Mouse (Mus musculus) adrenal gland, postnatal 36 days (tissue): Measurements from ENCODE around the gene Eif1ad. TPM values are rescaled to one million over a fixed set of nuclear protein-coding genes. Genes with fewer than 3 reads are reported as not detected.
"Not testable (repeated sequence)": the region's sequence is repeated elsewhere in the genome, so short reads cannot be mapped to it uniquely, and the experiment has no call there.

Source experiments
- DNase-seq, 2 experiments: peaks; one replicate each; pipeline ENCODE4 v3.0.0; 2021; ENCODE audit warnings: mixed read lengths in 1 of 2
- long read RNA-seq, 2 experiments: library from polyadenylated mRNA; stranded (forward); transcript quantifications; one replicate each; pipeline ENCODE4 v2.0.0; 2021; ENCODE audit warnings: borderline sequencing depth in 2 of 2
- total RNA-seq, 2 experiments: library from RNA; stranded (reverse); gene quantifications; 2 replicates each; pipeline ENCODE4 v1.2.3; 2021

Eif1ad gene
- 10 to 100 TPM; 24.4 to 26.1 TPM for total RNA-seq
- long read RNA-seq, experiment 1, transcript Eif1ad-201 (6 exons, 2,556 nt) = major isoform, 40 of 47 reads
- long read RNA-seq, experiment 1, partial matches to known transcripts = 4 of 47 reads
- long read RNA-seq, experiment 1, other reads (novel, unspliced or antisense) = 3 of 47 reads
- long read RNA-seq, experiment 2, transcript Eif1ad-201 (6 exons, 2,556 nt) = major isoform, 15 of 17 reads
- long read RNA-seq, experiment 2, partial matches to known transcripts = 1 of 17 reads
- long read RNA-seq, experiment 2, other reads (novel, unspliced or antisense) = 1 of 17 reads

DNA sequence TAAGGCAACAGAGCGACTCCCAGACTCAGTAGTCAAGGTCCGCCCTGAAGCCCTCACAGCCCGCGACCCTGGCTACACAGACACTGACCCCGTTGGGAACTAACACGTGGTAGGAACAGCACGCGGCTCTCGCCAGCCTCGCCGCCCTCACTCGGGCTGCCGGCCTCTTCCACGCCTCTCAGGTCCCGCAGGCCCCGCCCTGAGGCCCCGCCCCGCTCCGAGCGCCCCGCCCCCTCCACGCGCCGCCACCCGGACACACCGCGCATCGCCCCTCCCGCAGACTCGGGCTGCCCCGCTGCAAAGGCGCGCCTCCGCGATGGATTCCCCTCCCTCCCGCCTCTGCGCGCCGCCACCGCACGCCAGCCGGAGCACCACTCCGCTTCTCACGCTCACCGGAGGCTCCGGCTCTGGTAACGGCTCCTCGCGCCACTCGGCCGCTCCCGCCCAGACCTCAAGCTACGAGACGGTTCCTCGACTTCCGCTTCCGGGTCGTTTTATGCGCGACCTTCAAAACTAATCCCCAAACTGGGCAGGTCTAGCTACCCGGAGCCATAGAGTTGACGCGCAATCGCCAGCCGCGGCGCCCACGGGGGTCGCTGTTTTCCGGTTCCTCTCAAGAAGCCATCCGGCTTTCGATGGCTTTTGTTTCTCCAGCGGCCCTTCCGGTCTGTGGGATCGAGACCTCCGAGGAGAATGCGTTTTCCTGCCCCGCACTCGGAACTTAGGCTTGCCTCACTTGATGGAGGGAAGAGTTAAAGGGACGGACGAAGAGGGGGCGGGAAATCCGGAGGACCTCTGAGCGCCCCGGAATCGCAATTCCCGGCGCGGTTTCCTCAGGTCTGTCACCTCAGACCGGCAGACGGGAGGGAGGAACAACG is at the start of gene Eif1ad:
Gene Eif1ad, plus strand, starts transcription at position 567 of the 878 bp plus-strand sequence.
- peak; percentile 93 for DNase-seq

DNA sequence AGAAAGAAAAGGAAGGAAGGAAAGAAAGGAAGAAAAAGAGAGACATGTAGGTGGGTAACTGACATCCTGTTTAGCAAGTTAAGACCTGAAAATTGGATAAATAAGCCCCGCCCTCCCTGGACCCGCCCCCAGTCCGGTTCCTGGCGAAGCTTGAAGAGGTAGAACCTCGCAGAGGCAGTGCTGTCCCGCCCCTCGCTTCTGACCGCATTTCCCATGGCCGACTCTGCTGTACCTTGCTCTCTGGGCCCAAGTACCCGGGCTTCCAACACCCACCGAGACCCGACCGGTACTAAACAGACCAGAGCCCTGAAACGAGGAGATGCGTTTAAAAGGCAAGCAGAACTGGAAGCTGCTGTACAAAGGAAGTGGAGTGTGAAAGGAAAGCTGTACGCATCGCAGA is 42.7 kb upstream of the Eif1ad start:
- DNase-seq = no peak

DNA sequence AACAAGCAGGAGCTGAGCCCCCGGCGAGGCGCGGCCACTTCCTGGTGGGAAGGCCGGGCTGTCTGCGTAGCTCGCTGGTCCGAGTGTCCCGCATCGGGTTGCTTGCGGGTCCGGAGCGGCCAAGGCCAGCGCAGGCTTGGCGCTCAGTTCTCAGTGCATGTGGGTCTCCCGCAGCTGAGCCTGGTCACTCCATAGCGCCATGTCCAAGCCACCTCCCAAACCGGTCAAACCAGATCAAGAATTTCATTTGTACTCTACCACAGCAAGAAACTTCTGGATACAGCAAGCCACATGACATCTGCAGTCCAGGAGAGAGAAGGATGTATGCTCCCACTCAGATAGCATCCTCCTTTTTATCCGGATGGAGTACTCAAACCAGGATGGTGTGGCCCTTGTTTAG is 38.6 kb upstream of the Eif1ad start:
- no peak for DNase-seq

DNA sequence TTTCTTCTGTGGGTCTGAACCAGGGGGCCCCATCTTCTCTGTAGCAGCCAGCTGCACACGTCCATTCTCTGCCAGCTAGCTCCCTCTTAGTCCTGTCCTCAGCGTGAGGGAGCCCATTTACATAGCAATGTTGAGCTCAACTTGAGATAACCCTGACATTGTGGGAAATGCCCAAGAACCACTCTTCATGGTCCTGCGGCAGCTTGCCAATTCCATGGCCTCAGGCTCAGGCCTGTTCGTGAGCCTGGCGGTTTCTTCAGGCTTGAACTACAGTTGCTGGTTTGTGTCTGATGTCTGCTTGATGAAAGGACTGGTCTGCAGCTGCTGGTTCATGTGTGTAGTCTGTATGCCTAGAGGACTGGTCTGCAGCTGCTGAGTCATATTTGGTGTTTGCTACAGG is 31.8 kb upstream of the Eif1ad start:
- no peak for DNase-seq

DNA sequence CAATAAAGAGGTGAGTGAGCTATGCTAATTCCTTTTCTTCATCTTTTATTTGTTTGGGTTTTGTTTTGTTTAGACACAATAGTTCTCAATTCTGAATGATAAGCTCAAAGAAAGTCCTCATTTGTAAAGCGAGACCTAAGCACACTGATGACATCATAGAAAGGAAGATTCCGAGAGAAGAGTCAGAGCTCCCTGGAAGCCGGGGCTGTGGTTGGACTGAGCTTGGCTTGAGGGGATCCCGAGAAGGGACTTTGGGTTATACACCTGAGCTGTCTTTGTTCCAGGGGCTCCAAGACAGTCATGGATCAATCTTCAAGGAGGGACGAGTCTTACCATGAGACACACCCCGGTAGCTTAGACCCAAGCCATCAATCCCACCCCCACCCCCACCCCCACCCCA is 31.1 kb upstream of the Eif1ad start, which contains the start of gene Catsper1:
Gene Catsper1, plus strand, starts transcription at position 301 of the 400 bp plus-strand sequence.
- no peak for DNase-seq

DNA sequence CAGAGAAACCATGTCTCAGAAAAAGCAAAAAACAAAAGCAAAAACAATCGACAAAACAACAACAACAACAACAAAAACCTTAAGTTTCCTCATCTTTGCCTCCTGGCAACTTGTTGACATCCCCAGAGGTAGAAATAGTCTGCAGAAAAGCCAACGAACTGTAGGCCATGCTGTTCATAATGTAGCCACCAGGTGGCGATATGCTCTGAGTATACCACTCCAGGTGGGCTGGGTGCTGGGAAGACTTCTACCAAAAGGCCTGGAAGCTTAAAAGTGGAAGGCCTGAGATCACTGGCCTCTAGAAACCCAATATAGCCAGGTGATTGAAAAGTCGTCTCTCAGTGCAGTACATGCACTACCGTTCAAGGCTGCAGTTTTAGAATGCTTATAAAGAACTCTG is 28.6 kb upstream of the Eif1ad start:
- DNase-seq = peak; percentile 77 to 85

DNA sequence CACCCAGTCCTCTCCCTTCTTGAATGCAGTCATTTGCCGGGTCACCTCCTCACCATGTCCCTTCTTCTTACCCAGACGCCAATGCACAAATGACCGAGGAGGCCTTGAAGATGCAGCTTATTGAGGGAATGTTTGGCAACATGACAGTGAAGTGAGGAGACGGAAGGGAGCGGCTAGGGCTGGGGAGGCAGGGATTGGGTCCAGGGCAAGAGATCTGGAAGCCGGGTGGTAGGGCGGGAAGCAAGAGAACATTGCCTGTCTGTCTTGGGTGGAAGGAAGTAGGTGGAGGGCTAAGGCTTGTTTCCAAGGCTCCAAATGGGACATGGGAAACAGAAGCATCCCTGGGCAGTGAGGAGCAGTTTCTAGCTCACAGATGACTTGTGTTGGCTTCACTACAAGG is 25.2 kb upstream of the Eif1ad start:
- no peak for DNase-seq

DNA sequence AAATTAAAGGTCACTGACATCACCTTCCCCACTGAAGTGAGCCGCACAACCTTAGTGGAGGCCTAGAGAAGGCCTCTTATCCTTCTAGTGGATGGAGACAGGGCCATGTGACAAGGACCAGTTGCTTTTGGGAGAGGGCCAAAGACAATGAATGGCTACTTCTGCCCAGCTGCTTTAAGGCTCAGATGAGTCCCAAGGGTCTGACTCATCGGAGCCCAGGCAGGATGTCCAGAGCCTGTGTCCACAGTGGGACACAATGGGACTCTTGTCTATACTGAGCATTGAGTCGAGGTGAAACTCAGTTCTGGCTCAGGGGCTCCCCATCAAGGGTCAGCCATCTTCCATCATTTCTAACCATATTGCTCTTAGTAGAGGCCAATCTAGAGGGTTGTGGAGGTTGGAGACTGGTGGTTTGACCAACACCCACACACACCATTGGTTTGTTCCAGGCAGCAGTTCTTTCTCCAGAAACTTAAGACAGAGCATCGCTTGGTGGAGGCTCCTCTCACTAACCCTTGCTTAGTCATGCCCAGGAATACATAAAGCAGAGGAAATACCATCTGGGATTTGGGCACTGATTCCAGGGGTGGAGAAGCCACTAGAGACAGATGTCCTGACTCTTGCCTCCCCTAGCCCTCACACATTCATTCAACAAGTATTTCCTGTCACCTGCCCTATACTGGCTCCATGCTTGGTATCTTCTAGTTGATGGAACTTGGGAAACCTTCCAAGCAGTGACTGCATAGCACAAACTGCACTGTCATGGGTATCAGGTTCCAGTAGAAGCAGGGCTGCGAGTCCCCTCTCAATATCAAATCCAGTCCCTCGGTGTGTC is 21.0 kb upstream of the Eif1ad start:
- DNase-seq = no peak

DNA sequence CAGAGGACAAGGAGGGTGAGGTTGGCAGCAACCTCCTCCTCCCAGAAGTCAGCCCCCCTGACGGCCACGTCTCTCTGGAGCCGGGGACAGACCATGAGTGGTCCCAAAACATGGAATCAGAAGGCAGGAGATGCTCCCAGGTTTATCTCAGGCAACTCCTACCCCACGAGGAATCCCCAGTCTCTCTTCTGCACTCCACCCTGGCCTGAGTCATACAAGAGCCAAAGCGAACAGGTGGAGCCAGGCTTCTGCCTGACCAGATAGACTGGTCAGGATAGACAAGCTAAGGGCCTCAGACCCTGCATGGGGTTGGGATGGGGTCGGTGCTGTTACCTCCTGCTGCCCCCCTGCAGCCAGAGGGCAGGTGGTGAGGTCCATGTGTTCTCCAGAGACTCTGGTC is 18.5 kb upstream of the Eif1ad start:
- no peak for DNase-seq

DNA sequence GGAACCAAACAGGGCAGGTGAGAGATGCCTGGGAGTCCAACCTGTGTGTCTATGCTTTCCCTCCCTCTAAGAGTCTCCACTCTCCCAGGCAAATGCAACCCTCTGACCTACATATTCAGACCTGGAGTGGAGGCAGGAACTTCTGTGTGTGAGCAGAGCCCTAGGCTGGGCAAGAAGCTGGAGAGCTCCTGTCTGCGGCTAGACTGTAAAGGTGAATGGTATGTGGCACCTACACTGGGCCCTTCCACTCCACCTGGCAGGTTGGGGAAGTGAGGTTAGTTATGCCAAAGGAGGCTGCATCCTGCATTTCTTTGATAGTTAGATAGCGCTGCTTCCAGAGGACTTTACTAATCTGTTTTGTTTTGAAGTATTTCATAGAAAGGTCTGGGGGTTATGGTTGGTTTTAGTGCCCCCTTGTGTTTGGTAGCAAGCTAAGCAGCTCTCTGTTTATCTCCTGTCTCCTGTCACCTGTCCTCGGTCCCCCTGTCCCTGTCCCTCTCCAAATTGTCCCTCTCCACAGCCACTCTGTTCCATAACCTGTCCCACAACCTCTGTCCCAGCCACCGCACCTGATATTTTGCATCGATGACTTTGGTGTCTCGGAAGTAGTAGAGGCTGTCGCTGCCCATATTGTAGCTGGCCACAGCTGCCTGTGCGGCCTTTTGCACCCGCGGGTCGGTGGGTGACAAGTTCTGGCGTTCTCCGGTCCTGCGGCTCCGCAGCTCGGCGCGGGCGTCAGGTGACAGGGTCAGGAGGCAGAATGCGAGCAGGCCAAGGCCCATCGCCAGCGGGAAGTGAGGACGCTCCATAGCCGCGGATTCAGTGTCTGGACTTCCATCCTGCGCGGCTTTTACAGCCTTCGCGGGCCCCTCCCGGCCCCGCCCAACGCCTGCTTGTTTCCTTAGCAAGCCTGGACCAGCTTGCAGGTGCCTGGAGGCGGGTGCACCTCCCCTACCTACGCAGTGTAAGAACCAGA is 17.7 kb upstream of the Eif1ad start:
- DNase-seq = no peak

DNA sequence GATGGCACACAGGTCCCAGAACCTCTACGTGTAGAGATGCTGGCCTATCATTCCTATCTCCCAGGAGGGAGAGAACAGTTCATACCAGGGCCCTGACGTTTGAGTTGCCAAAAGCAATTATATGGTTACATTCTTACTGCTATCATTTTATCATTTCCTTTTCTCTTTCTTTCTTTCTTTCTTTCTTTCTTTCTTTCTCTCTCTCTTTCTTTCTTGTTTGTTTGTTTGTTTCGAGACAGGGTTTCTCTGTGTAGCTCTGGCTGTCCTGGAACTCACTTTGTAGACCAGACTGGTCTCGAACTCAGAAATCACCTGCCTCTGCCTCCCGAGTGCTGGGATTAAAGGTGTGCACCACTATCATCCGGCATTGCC is 17.1 kb upstream of the Eif1ad start, which contains the start of gene Cst6:
Gene Cst6, minus strand, starts transcription at position 73 of the 372 bp plus-strand sequence.
- DNase-seq = not testable (repeated sequence)

DNA sequence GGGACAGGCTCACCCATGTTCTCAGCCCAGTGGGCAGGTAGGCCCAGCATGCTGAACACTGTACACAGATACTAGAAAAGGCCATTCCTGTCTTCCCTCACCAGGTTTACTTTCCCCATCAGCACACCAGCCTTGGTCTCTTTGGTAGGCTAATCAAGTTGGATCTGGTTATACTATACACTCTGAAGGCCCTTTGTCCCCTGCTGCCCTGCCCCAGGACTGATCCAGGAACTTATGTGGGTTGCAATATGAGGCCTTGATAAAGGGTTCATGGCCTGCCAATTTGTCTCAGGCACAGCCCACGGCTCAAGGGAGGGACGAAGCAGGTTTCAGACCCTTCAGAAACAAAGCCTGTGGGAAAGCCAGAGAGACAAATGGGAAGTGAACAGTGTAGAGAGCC is 12.9 kb upstream of the Eif1ad start:
- DNase-seq = no peak

DNA sequence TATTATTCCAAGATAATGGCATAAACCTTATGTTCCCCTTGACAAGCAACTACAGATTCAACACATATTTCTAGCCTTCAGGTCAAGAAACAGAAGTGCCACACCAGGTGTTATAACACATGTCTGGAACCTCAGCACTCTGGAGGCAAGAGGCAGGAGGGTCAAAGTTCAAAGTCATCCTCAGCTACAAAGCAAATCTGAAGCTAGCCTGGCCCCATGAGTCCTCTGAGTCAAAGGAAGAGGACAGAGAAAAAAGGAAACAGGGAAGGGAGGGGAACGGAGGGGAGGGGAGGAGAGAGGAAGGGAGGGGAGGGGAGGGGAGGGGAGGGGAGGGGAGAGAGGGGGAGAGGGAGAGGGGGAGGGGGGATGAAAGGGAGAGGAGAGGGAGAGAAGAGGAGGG is 10.5 kb upstream of the Eif1ad start:
- no peak for DNase-seq

DNA sequence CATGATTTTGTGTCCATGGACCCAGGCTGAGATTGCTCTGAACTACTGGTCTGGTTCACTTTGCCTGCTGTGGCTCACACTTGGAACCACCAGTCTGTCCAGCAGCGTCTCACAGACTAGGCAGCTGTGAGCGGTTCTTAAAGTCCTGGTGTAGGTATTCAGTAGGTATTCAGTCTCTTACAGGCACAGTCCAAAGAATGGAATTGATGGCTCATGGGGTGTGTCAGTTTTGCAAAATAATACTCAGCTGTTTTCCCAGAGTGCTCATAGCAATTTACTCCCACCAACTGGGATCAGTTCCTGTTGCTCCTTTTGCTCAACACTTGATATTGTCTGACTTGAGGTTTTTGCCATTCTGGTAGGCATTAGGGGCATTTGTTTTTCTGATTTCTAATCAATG is 4.4 kb upstream of the Eif1ad start:
- DNase-seq = no peak

DNA sequence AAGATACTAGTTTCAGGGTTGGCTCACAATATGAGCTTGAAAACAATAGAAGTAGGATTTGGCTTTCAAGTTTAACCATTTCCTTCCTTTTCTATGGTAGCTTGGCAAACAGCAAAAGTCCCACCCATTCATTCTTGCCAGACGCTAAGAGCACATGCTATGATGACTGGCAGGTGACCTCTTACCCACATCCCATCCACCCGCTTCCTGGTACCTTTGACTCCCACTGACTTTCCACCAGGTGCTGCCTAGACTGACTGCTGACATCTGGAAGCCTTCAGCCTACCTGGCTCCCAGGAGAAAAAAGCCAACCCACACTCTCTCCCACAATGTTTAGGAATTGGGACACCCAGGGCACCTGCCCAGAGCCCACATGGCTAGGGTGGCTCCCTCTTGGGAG is 2.4 kb upstream of the Eif1ad start:
- no peak for DNase-seq

DNA sequence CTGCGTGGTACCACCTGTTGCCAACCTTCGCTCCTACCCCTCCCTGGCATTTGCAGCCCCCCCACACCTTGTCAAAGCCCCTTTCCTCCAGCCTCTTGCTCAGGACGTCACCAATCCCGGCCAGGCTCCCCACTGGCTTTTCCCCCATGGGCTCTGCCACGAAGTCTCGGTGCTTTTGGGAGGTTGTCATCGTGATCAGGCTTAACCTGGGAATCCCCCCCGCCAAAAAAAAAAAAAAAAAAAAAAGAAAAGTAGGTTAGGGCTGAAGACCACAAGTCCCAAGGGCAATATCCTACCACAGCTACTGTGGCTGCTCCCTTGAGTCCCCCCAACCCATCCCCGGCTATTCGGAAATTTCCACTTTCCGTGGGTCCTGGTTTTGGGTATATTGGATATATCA is 790 bp upstream of the Eif1ad start:
- no peak for DNase-seq

DNA sequence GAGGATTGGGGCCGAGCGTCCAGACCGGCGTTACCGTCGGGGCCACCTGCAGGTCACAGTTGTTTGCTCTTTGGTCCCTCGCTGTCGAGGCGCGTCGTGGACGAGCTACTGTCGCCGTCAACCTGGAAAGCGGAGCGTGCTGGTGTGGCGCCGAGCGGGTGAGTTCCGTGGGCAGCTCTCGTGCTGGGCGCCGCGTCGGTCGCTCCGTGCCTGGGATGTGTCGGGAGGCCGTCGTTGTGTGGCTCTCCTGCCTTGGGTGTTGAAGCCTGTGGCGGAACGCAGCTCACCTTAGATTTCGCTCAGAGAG is 465 bp downstream of the Eif1ad start, which contains the start of gene Banf1:
Gene Banf1, minus strand, starts transcription at position 116 of the 307 bp plus-strand sequence.
- no peak for DNase-seq

DNA sequence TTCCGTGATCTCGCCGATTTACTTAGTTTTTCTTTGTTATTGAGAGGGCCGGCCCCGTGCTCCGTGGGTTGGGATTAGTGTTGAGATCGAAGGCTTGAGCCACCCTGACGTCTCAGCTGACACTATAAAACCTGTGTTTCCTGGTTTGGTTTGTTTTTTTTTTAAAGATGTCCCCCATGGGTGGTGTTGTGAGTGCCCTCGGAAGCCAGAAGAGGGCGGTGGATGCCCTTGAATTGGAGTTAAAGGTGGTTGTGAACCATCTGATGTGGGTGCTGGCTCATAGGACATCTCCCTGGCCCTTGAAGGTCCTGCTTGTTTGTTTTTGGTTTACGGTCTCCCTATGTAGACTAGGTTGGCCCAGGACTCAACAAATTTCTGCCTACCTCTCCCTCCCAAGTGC is 914 bp downstream of the Eif1ad start:
- no peak for DNase-seq

DNA sequence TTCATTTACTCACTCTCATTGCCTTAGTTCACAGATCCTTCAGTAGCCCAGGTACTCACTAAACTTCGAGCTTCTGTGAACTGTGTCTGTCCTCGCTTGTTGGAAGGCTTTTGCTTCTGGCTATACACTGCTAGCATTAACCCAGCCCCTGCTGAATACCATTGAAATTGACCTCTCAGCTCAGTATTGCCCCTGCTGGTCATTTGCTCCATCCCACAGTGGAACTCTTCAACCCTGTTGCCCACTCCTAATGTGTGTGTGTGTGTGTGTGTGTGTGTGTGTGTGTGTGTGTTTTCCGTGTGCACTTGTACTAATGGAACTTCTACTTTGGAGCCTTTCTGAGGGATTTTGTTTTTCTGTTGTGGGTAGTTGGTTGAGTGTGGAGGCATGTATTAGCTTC is 4.4 kb downstream of the Eif1ad start:
- no peak for DNase-seq

DNA sequence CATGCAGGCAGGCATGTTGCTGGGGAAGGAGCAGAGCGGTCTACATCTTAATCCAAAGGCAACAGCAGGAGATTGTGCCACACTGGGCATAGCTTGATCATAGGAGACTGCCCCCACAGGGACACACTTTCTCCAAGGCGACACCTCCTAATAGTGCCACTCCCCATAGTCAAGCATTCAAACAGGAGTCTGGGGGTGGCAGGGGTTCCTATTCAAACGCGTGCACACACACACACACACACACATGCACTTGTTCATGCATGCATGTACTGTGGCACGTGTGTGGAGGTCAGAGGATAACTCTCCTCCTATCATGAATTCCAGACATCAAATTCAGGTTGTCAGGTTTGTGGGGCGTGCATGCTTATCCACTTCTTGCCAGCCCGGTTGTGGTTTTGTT is 6.2 kb downstream of the Eif1ad start:
- DNase-seq = no peak

DNA sequence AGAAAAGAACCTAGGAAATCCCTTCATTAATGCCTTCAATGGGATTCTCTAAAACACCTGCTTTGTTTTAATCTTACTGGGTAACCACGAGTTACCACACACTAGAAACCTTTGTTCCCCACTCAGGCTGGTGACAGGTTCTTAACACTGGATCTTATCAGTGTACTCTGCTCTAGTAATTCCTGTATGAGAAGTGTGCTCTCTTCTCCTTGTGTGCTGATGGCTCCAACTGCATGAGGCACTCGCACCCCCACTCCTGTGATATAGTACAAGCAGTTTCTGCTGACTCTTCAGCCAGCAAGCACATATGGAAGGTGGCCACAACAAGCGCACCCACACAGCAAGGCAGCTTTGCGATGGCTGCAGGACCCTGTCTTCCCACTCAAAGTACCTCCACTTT is 7.6 kb downstream of the Eif1ad start:
- DNase-seq = no peak
